Mouse (Mus musculus): ENCODE results near the gene Creb5. TPM values are rescaled to one million over a fixed set of nuclear protein-coding genes. Genes with fewer than 3 reads are reported as not detected.

Creb5 gene
- polyA plus RNA-seq, 1 experiment = 2.3 TPM

DNA sequence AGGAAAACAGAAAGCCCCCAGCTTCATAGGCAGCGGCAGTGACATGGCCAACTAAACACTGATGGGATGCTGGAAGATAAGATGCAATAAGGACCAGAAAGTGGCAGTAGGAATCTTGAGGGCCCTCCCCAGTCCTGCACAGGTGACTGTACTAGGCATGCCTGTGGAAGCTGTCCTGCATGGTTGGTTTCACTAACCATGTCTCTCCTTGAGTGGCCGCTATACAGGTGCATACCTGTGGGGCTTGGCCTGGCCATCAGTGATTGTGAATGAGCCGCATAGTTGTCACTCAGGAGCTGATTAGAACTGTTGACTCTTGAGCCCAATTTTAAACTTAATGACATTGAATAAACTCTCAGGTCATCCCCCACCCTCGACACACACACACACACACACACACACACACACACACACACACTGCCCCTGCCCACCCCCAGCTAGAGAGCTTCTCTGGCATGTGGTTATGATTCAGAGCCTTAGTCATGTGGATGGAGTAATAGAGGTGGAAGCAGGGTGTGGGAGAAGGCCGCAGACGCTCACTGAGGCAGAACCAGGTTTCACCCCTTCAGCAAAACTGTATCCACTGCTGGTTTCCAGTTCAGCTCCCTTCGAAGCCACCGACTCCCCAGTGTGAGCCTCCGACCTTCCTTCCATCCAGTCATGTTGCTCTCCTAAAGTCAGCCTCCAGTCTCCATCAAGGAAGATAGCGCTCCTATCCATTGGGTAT, 419.7 kb downstream of the Creb5 start:
- no peaks in the 10 kb centered on the region for H3K4me1 ChIP-seq (ENCODE audit: control insufficient read depth, insufficient read depth, low read length)
- TF ChIP-seq POLR2A (IDR thresholded peaks at IDR 0.05; ENCODE audit: extremely low read depth, insufficient read depth, low read length) (no peak), CTCF (IDR thresholded peaks at IDR 0.05; ENCODE audit: extremely low read depth, insufficient read depth, low read length) (no peak)
- no peak overlapping the region for H3K27ac ChIP-seq (ENCODE audit: insufficient read depth, low read length)
- H3K4me3 ChIP-seq (ENCODE audit: insufficient read depth, low read length) = no peak overlapping the region

DNA sequence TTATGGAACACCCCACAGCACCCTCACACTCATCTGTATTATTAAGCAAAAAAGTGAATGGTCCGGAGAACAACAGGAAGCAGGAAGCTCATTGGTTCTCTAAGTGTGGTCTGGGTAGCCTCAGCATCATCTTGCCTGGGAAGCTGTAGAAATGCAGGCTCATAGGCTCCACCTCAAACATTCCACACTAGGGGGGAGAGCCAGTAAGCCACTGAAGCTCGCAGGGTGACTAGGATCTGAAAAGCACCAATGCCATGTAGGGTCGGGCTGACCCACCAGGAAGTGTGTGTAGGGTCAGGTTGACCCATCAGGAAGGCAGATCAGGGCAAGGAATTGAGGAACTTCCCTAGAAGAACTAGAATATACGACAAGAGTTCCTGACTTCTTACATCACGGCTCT, 420.7 kb downstream of the Creb5 start:
- no peaks in the 10 kb centered on the region for H3K4me1 ChIP-seq (ENCODE audit: control insufficient read depth, insufficient read depth, low read length)
- TF ChIP-seq POLR2A (IDR thresholded peaks at IDR 0.05; ENCODE audit: extremely low read depth, insufficient read depth, low read length) = no peak
- TF ChIP-seq CTCF (IDR thresholded peaks at IDR 0.05; ENCODE audit: extremely low read depth, insufficient read depth, low read length) = no peak

DNA sequence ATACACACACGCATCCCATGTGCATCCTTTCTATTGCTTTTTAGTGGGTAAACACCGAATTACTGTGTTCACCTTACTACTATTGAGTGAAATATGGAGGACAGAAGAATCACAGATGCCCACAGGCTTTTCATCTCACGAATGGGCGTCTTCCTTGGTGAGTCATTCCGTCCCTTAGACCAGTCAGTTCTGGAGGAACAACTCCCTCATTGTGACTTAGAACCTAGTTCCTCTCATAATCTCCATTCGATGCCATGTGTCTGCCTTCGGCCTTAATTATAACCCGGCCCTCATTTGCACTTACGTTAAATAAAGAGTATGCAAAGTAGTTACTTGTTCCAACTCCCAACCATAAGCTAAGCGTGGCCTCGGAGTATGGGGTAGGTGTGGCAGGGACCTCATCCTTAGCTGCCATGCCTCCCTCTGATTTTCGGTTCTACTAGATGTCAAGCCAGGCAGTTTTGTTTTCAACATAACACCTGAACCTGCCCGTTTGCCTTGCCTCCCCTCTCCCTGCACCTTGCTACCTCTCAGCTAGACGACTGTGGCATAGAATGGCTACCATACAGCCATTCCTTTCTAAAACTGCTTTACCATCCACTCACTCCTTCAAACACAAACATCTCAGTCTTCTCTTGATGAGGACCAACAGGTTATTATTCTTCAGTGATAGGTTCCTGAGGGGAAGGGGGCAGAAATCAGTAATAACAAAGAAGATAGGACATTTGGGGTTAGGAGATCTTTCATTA, 422.8 kb downstream of the Creb5 start:
- no peak for TF ChIP-seq CTCF (IDR thresholded peaks at IDR 0.05; ENCODE audit: extremely low read depth, insufficient read depth, low read length)
- no peak for TF ChIP-seq POLR2A (IDR thresholded peaks at IDR 0.05; ENCODE audit: extremely low read depth, insufficient read depth, low read length)
- no peaks in the 10 kb centered on the region for H3K4me1 ChIP-seq (ENCODE audit: control insufficient read depth, insufficient read depth, low read length)
- no peak overlapping the region for H3K27ac ChIP-seq (ENCODE audit: insufficient read depth, low read length)
- no peak overlapping the region for H3K4me3 ChIP-seq (ENCODE audit: insufficient read depth, low read length)

More for the DNA sequence above, 420.7 kb downstream of the Creb5 start:
- no peak overlapping the region for H3K27ac ChIP-seq (ENCODE audit: insufficient read depth, low read length)
- H3K4me3 ChIP-seq (ENCODE audit: insufficient read depth, low read length) = no peak overlapping the region

DNA sequence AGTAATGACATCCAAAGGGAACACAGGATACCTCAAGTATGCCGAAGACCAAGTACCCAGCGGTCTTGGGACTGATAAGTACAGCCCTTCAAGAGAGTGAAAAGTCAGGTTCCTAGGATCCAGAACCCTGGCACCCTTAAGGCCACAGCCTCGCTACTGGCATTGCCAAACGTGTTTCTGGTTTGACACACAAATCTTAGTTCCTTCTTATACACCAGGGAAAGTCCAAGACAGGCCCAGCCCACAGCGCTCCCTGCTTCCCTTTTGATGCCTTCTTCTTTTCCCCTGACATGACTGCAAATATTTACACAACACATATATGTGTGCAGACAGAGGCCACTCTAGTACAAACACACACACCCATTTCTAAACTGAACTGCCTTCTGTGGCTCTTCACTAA, 423.5 kb downstream of the Creb5 start:
- TF ChIP-seq CTCF (IDR thresholded peaks at IDR 0.05; ENCODE audit: extremely low read depth, insufficient read depth, low read length) = no peak
- no peak for TF ChIP-seq POLR2A (IDR thresholded peaks at IDR 0.05; ENCODE audit: extremely low read depth, insufficient read depth, low read length)
- Histone ChIP-seq H3K4me3 (ENCODE audit: insufficient read depth, low read length) (no peak overlapping the region), H3K4me1 (ENCODE audit: control insufficient read depth, insufficient read depth, low read length) (no peaks in the 10 kb centered on the region), H3K27ac (ENCODE audit: insufficient read depth, low read length) (no peak overlapping the region)

DNA sequence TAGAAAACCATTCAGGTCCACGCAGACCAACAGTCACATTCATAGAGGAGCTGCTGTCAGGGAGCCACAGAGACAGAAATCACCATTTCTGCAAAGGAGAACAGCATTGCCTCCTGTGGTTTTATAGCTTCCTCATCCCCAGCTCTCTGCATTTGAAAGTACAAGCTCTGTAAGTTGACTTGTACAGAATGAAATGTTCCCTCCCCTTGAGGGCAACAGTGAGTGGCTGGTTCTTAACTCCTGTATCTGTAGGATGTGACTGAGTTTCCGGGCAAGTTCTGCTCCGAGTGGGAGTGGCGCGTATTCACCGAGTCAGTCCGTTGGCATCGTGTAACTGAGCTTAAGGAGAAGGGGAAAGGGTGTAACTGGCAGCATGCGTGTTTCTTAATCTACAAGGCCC, 426.1 kb downstream of the Creb5 start:
- no peak overlapping the region for H3K27ac ChIP-seq (ENCODE audit: insufficient read depth, low read length)
- TF ChIP-seq CTCF (IDR thresholded peaks at IDR 0.05; ENCODE audit: extremely low read depth, insufficient read depth, low read length) = no peak
- no peak for TF ChIP-seq POLR2A (IDR thresholded peaks at IDR 0.05; ENCODE audit: extremely low read depth, insufficient read depth, low read length)
- H3K4me3 ChIP-seq (ENCODE audit: insufficient read depth, low read length) = no peak overlapping the region
- H3K4me1 ChIP-seq (ENCODE audit: control insufficient read depth, insufficient read depth, low read length) = no peaks in the 10 kb centered on the region

DNA sequence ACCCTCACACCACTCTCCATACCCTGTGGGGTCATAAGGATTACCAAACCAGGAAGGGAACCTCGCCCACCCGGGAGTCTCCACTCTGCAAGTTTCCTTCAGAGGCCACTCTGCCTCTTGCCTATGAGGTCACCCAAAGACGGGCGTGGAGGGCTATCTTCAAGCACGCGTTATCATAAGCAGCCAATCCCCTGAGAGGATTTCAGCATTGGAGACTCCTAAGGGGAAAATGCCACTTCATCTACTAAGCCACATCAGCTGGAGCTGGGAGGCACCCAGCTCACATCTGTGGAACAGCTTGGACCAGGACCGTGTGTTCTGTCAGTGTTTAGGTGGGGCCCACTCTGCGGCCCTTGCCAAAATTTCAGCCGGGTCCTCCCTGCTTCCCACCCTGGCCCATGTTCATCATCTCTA, 427.8 kb downstream of the Creb5 start:
- Histone ChIP-seq H3K4me3 (ENCODE audit: insufficient read depth, low read length) (no peak overlapping the region), H3K4me1 (ENCODE audit: control insufficient read depth, insufficient read depth, low read length) (no peaks in the 10 kb centered on the region)
- TF ChIP-seq POLR2A (IDR thresholded peaks at IDR 0.05; ENCODE audit: extremely low read depth, insufficient read depth, low read length) = no peak
- no peak for TF ChIP-seq CTCF (IDR thresholded peaks at IDR 0.05; ENCODE audit: extremely low read depth, insufficient read depth, low read length)

DNA sequence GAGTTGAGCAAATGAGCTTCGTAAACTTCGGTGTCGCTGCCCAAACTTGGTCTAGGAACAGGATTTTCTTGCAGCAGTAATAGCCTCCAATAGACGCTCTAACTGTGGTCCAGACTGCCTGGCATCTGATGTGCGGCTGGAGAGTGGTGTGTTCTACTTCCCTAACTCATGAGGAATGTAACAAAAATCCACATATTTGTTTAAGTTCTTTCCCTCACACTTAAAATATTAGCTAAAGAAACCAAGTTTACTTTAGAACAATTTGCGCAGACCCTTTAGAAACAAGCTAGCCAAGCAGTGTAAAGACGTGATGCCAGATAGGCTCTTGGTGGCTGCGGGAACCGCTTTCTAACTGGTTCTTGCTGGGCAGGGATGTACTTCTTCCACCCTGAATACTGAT, 428.9 kb downstream of the Creb5 start:
- TF ChIP-seq POLR2A (IDR thresholded peaks at IDR 0.05; ENCODE audit: extremely low read depth, insufficient read depth, low read length) = no peak
- TF ChIP-seq CTCF (IDR thresholded peaks at IDR 0.05; ENCODE audit: extremely low read depth, insufficient read depth, low read length) = no peak
- Histone ChIP-seq H3K4me3 (ENCODE audit: insufficient read depth, low read length) (no peak overlapping the region), H3K27ac (ENCODE audit: insufficient read depth, low read length) (no peak overlapping the region), H3K4me1 (ENCODE audit: control insufficient read depth, insufficient read depth, low read length) (no peaks in the 10 kb centered on the region)

More for the DNA sequence above, 427.8 kb downstream of the Creb5 start:
- no peak overlapping the region for H3K27ac ChIP-seq (ENCODE audit: insufficient read depth, low read length)

DNA sequence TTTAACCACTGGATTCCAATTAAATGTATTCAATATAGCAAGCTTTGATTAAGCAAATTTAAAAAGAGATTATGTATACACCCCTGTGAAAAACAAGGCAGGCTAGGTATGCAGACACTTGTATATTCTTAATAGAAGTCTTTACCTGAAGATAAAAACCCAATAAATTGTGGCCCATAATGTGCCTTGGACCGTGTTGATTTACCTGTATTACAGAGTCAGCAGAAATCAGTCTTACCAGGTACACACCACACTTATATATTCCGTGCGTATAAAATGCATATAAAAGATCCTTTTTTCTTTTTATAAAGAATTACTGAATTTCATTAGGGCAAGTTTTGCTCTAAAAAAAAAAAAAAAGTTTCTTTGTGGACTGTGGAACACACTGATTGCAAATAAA, 432.9 kb downstream of the Creb5 start:
- Histone ChIP-seq H3K27ac (ENCODE audit: insufficient read depth, low read length) (no peak overlapping the region), H3K4me1 (ENCODE audit: control insufficient read depth, insufficient read depth, low read length) (no peaks in the 10 kb centered on the region), H3K4me3 (ENCODE audit: insufficient read depth, low read length) (no peak overlapping the region)
- TF ChIP-seq POLR2A (IDR thresholded peaks at IDR 0.05; ENCODE audit: extremely low read depth, insufficient read depth, low read length) (no peak), CTCF (IDR thresholded peaks at IDR 0.05; ENCODE audit: extremely low read depth, insufficient read depth, low read length) (no peak)

DNA sequence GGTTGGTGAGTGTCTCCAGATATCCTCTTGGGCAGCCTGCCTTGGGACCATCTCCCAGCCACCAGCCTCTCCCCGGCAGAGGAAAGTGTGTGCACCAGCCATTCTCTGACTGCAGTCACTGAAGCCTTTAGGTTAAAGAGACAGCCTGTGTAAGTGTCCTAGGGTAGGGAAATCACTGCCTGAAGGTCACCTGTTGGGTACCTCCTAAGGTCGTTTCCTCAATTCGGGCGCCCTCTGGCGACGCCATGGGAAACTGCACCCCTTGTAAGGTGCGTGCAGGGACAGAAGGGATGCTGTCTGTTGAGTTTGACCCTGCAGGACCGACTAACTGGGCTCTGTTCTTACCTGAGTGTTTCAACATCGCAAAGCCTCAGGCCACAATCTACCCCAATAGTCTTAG, 434.5 kb downstream of the Creb5 start:
- Histone ChIP-seq H3K4me3 (ENCODE audit: insufficient read depth, low read length) (no peak overlapping the region), H3K27ac (ENCODE audit: insufficient read depth, low read length) (no peak overlapping the region), H3K4me1 (ENCODE audit: control insufficient read depth, insufficient read depth, low read length) (no peaks in the 10 kb centered on the region)
- TF ChIP-seq CTCF (IDR thresholded peaks at IDR 0.05; ENCODE audit: extremely low read depth, insufficient read depth, low read length) (peak; percentile 87), POLR2A (IDR thresholded peaks at IDR 0.05; ENCODE audit: extremely low read depth, insufficient read depth, low read length) (no peak)

DNA sequence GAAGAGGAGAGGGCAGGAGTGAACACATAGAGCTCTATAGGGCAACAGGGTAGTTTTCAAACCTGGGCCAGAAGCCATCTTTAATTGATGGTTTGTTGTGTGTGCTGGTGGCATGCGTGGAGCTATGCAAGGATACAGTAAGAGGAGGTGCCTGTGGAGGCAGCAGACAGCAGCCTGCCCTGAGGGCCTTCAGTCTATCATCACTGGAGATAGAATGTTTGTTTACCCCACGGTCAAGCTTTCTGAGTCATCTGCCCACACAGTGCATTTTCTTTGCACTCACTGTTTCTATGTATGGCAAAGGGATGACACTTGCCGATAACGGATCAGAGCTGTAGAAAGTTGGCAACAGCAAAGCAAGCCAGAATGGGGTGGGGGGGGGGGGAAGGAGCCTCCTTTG, 435.6 kb downstream of the Creb5 start:
- no peak overlapping the region for H3K4me3 ChIP-seq (ENCODE audit: insufficient read depth, low read length)
- no peaks in the 10 kb centered on the region for H3K4me1 ChIP-seq (ENCODE audit: control insufficient read depth, insufficient read depth, low read length)
- no peak overlapping the region for H3K27ac ChIP-seq (ENCODE audit: insufficient read depth, low read length)
- no peak for TF ChIP-seq POLR2A (IDR thresholded peaks at IDR 0.05; ENCODE audit: extremely low read depth, insufficient read depth, low read length)
- TF ChIP-seq CTCF (IDR thresholded peaks at IDR 0.05; ENCODE audit: extremely low read depth, insufficient read depth, low read length) = no peak

Data from cortical plate, adult 2 months (tissue).